Mouse (Mus musculus): ENCODE measurements at regions not wholly inside any gene's neighbourhood (a gene's known extent, or its start where the extent isn't known, plus 50 kb on each side); places are given as distances from the start of the nearest gene placed in this dataset.

- no peak for DNase-seq (ENCODE audit: low spot score)
These were observed 85.8 kb upstream of the Zmiz1 start for GRCm38 (mm10) chr14:25373167-25373566.

- DNase-seq (ENCODE audit: low spot score): no peak
These were observed 84.0 kb upstream of the Zmiz1 start for GRCm38 (mm10) chr14:25375001-25375400.

- no peak for DNase-seq (ENCODE audit: low spot score)
These were observed 81.9 kb upstream of the Zmiz1 start for GRCm38 (mm10) chr14:25377091-25377490.

- no peak for DNase-seq (ENCODE audit: low spot score)
These were observed 81.5 kb upstream of the Zmiz1 start for GRCm38 (mm10) chr14:25377554-25377899.

- DNase-seq (ENCODE audit: low spot score): peak; percentile 65
These were observed 80.9 kb upstream of the Zmiz1 start for GRCm38 (mm10) chr14:25377900-25378716.

GRCm38 (mm10) chr14:25378717-25379224 lies 80.2 kb upstream of the Zmiz1 start:
- no peak for DNase-seq (ENCODE audit: low spot score)

GRCm38 (mm10) chr14:25383169-25383824 lies 75.7 kb upstream of the Zmiz1 start:
- DNase-seq (ENCODE audit: low spot score): no peak

- no peak for DNase-seq (ENCODE audit: low spot score)
These were observed 73.3 kb upstream of the Zmiz1 start for GRCm38 (mm10) chr14:25385644-25386043.

- DNase-seq (ENCODE audit: low spot score): no peak
These were observed 71.2 kb upstream of the Zmiz1 start for GRCm38 (mm10) chr14:25387780-25388179.

- no peak for DNase-seq (ENCODE audit: low spot score)
These were observed 69.7 kb upstream of the Zmiz1 start for GRCm38 (mm10) chr14:25389314-25389713.

GRCm38 (mm10) chr14:25392412-25392811 lies 66.6 kb upstream of the Zmiz1 start:
- no peak for DNase-seq (ENCODE audit: low spot score)

- DNase-seq (ENCODE audit: low spot score): no peak
These were observed 66.0 kb upstream of the Zmiz1 start for GRCm38 (mm10) chr14:25392940-25393339.

- no peak for DNase-seq (ENCODE audit: low spot score)
These were observed 64.1 kb upstream of the Zmiz1 start for GRCm38 (mm10) chr14:25394931-25395330.

- DNase-seq (ENCODE audit: low spot score): peak; percentile 38
These were observed 61.9 kb upstream of the Zmiz1 start for GRCm38 (mm10) chr14:25396990-25397531.

- DNase-seq (ENCODE audit: low spot score): no peak
These were observed 61.2 kb upstream of the Zmiz1 start for GRCm38 (mm10) chr14:25397751-25398150.

GRCm38 (mm10) chr14:25398745-25399144 lies 60.2 kb upstream of the Zmiz1 start:
- DNase-seq (ENCODE audit: low spot score): no peak

GRCm38 (mm10) chr14:25399286-25399685 lies 59.7 kb upstream of the Zmiz1 start:
- DNase-seq (ENCODE audit: low spot score): no peak

GRCm38 (mm10) chr14:25401104-25401963 lies 57.7 kb upstream of the Zmiz1 start:
- no peak for DNase-seq (ENCODE audit: low spot score)

- DNase-seq (ENCODE audit: low spot score): no peak
These were observed 56.6 kb upstream of the Zmiz1 start for GRCm38 (mm10) chr14:25402409-25402808.

GRCm38 (mm10) chr14:25405191-25405590 lies 53.8 kb upstream of the Zmiz1 start:
- no peak for DNase-seq (ENCODE audit: low spot score)

- no peak for DNase-seq (ENCODE audit: low spot score)
These were observed 52.9 kb upstream of the Zmiz1 start for GRCm38 (mm10) chr14:25406059-25406458.

- no peak for DNase-seq (ENCODE audit: low spot score)
These were observed 52.4 kb upstream of the Zmiz1 start for GRCm38 (mm10) chr14:25406613-25407012.
